Mouse (Mus musculus): ENCODE measurements around the gene Plin3.
A peak's percentile ranks its signal among the peaks of the same experiment; 100 is the strongest.
"Not testable (repeated sequence)": the region's sequence is repeated elsewhere in the genome, so short reads cannot be mapped to it uniquely, and the experiment has no call there.

The Plin3 gene

GRCm38 (mm10) chr17:56273482-56273881 lies 19.2 kb downstream of the Plin3 start:
- DNase-seq = no peak

- DNase-seq = peak; percentile 67 to 79
Observed at GRCm38 (mm10) chr17:56272644-56273043, 20.0 kb downstream of the Plin3 start.

GRCm38 (mm10) chr17:56271609-56272253 lies 20.9 kb downstream of the Plin3 start:
- DNase-seq = peak in 1 of 2 experiments; percentile 29

- no peak for DNase-seq
Observed at GRCm38 (mm10) chr17:56269741-56270140, 22.9 kb downstream of the Plin3 start.

GRCm38 (mm10) chr17:56269153-56269630 lies 23.5 kb downstream of the Plin3 start:
- DNase-seq = peak; percentile 75 to 90

- no peak for DNase-seq
Observed at GRCm38 (mm10) chr17:56266271-56266670, 26.4 kb downstream of the Plin3 start.

- DNase-seq = no peak
Observed at GRCm38 (mm10) chr17:56265869-56266268, 26.8 kb downstream of the Plin3 start.

GRCm38 (mm10) chr17:56265011-56265410 lies 27.7 kb downstream of the Plin3 start:
- no peak for DNase-seq

GRCm38 (mm10) chr17:56264020-56264419 lies 28.7 kb downstream of the Plin3 start:
- DNase-seq = peak; percentile 84 to 91

GRCm38 (mm10) chr17:56262645-56263094 lies 30.0 kb downstream of the Plin3 start:
- DNase-seq = no peak

GRCm38 (mm10) chr17:56261166-56261565 lies 31.5 kb downstream of the Plin3 start:
- DNase-seq = peak; percentile 53 to 76

GRCm38 (mm10) chr17:56259301-56260037 lies 33.2 kb downstream of the Plin3 start:
- DNase-seq = no peak

- not testable (repeated sequence) for DNase-seq
Observed at GRCm38 (mm10) chr17:56258812-56259211, 33.9 kb downstream of the Plin3 start.

GRCm38 (mm10) chr17:56258269-56258668 lies 34.4 kb downstream of the Plin3 start:
- DNase-seq = not testable (repeated sequence)

GRCm38 (mm10) chr17:56257181-56257894 lies 35.3 kb downstream of the Plin3 start:
- peak; percentile 54 to 62 for DNase-seq

- peak; percentile 93 to 98 for DNase-seq
Observed at GRCm38 (mm10) chr17:56256239-56256881, 36.3 kb downstream of the Plin3 start, which contains the start of gene Fem1a. Gene Fem1a (plus strand): TSS chr17:56256810.

GRCm38 (mm10) chr17:56255863-56256238 lies 36.8 kb downstream of the Plin3 start:
- DNase-seq = peak; percentile 99 to 100

- peak in 1 of 2 experiments; percentile 40 for DNase-seq
Observed at GRCm38 (mm10) chr17:56255429-56255828, 37.2 kb downstream of the Plin3 start.

- DNase-seq = no peak
Observed at GRCm38 (mm10) chr17:56254695-56255094, 38.0 kb downstream of the Plin3 start.

- DNase-seq = peak; percentile 81 to 89
Observed at GRCm38 (mm10) chr17:56251136-56251829, 41.4 kb downstream of the Plin3 start.

GRCm38 (mm10) chr17:56245608-56246007 lies 47.1 kb downstream of the Plin3 start:
- no peak for DNase-seq
